Comparison of ENCODE assay signal across 9 mouse cellular contexts in the genomic region with DNA sequence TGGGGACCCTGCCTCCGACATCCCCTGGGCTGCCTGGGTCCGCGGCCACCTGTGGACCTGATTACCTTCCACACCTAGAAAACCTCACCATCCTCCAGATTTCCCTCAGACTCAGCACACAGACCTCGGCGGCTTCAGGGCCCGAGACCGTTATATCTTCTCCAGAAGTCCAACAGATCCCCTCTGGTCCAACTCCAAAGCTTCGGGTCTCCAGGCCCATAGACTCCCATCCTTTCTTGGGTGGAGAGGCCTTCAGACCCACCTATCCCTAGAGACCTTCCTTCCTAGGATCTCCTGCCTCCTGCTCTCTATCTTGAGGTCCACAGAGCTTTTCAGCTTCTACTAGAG. TPM values are rescaled to one million over a fixed set of nuclear protein-coding genes. Genes with fewer than 3 reads are reported as not detected.
DNase-seq lines count a peak whose midpoint lies in the region; ATAC-seq lines count a peak whose summit lies in the region.
"Had no signal": no experiment of that assay in that cellular context is flagged by ENCODE, and none has a peak within 500 bp of the region (broad histone marks: within the 10 kb centered on the region; RNA-seq: fewer than 3 reads in every experiment).

No protein-coding gene starts in this region.

- no peak for DNase-seq in frontal cortex, postnatal 10 days (ENCODE audit: low spot score in 2 of 2)
- peak; percentile 17 for DNase-seq in 3T3-L1 (ENCODE audit: low read depth, low spot score)
- DNase-seq in forebrain, embryonic 10.5 days (ENCODE audit: extremely low spot score, low spot score), result no peak
- no peak for DNase-seq in right cerebral cortex, adult 2 months (ENCODE audit: low spot score in 2 of 2)
- no peak for DNase-seq in layer of hippocampus, postnatal 14 days (ENCODE audit: low spot score in 2 of 2)
- DNase-seq in T-cell, adult 2 months (ENCODE audit: low spot score), result no peak

- peaks cover 2% of the 10 kb centered on the region; the same call in 1 of the 2 replicates for H3K9me3 ChIP-seq in forebrain, embryonic 10.5 days
- H3K9me3 ChIP-seq in liver, embryonic 12.5 days (replicated peaks), result no peaks in the 10 kb centered on the region

- H3K4me1 ChIP-seq in forebrain, embryonic 10.5 days, result peaks cover 36% of the 10 kb centered on the region
- H3K4me1 ChIP-seq in liver, embryonic 12.5 days, result peaks cover 30% of the 10 kb centered on the region

- H3K4me3 ChIP-seq in forebrain, embryonic 10.5 days, result peak overlapping the region; percentile 84
- peak overlapping the region; percentile 80 for H3K4me3 ChIP-seq in liver, embryonic 12.5 days

- H3K27ac ChIP-seq in forebrain, embryonic 10.5 days, result peak overlapping the region; percentile 90
- H3K27ac ChIP-seq in liver, embryonic 12.5 days, result peak overlapping the region; percentile 62

- peaks cover 74% of the 10 kb centered on the region for H3K27me3 ChIP-seq in forebrain, embryonic 10.5 days (ENCODE audit: poor library complexity, severe bottlenecking)
- peaks cover 15% of the 10 kb centered on the region; the same call in 1 of the 2 replicates for H3K27me3 ChIP-seq in liver, embryonic 12.5 days (replicated peaks)

- H3K4me2 ChIP-seq in liver, embryonic 12.5 days, result peak overlapping the region; percentile 93

- H3K36me3 ChIP-seq in forebrain, embryonic 10.5 days (replicated peaks), result no peaks in the 10 kb centered on the region
- H3K36me3 ChIP-seq in liver, embryonic 12.5 days, result no peaks in the 10 kb centered on the region

- WGBS in forebrain, embryonic 10.5 days, result 7% methylated on average over 8 of the region's 8 CpGs
- WGBS in liver, embryonic 12.5 days (ENCODE audit: insufficient replicate concordance), result 7% methylated on average over 8 of the region's 8 CpGs

- peak overlapping the region; percentile 85 for H3K9ac ChIP-seq in liver, embryonic 12.5 days

- peak; percentile 3; the same call in 1 of the 2 replicates for ATAC-seq in frontal cortex, adult (ENCODE audit: low TSS enrichment)
- no peak for ATAC-seq in liver, embryonic 12.5 days

RNA-seq across cellular contexts. Expression of a gene that starts 8.6 kb away (rescaled TPM):
- polyA plus RNA-seq in forebrain, embryonic 10.5 days (2016; fragmentation: Nextera tagmentation; extraction: Ambion mirVana), result 31.0 and 31.1 TPM in 2 replicates
- polyA plus RNA-seq in liver, embryonic 12.5 days (2016; fragmentation: Nextera tagmentation; extraction: Ambion mirVana), result 11.2 and 11.4 TPM in 2 replicates
- total RNA-seq in layer of hippocampus, postnatal 14 days (2021), result 10 to 100 TPM; 26.2 to 27.3 TPM

RNA-seq across cellular contexts. Expression of a gene that starts 20.4 kb away (rescaled TPM):
- polyA plus RNA-seq in forebrain, embryonic 10.5 days (2016; fragmentation: Nextera tagmentation; extraction: Ambion mirVana), result not detected in 2 replicates
- not detected in 2 replicates for polyA plus RNA-seq in liver, embryonic 12.5 days (2016; fragmentation: Nextera tagmentation; extraction: Ambion mirVana)
- total RNA-seq in layer of hippocampus, postnatal 14 days (2021), result not detected
- total RNA-seq: granulocyte monocyte progenitor cell, adult 5-6 weeks had no signal

RNA-seq across cellular contexts. Expression of a gene that starts 49.0 kb away (rescaled TPM):
- polyA plus RNA-seq in forebrain, embryonic 10.5 days (2016; fragmentation: Nextera tagmentation; extraction: Ambion mirVana), result 9.6 and 9.8 TPM in 2 replicates
- 3.6 and 4.9 TPM in 2 replicates for polyA plus RNA-seq in liver, embryonic 12.5 days (2016; fragmentation: Nextera tagmentation; extraction: Ambion mirVana)
- total RNA-seq in layer of hippocampus, postnatal 14 days (2021), result 100 to 1,000 TPM; 114 TPM
